Mouse (Mus musculus) forebrain, embryonic 13.5 days (tissue): ENCODE data around the gene Olfr298. TPM values are rescaled to one million over a fixed set of nuclear protein-coding genes. Genes with fewer than 3 reads are reported as not detected.

Experiments used
- ATAC-seq: fragments of 200-750 bp; cut with Nextera tagmentation; 2 replicates; pipeline ENCODE4 v1.8.0; 2017
- H3K27ac ChIP-seq: fragments of 300-500 bp; sonication (generic); 2 replicates; pipeline ENCODE4 v1.5.1; 2015; ENCODE audit warnings: inconsistent platforms, mild to moderate bottlenecking, moderate library complexity
- H3K27me3 ChIP-seq: fragments of 300-500 bp; sonication (generic); 2 replicates; pipeline ENCODE4 v1.6.1; 2015; ENCODE audit warnings: mild to moderate bottlenecking, inconsistent platforms
- H3K36me3 ChIP-seq: fragments of 300-500 bp; sonication (generic); 2 replicates; pipeline ENCODE4 v1.6.1; 2015; ENCODE audit warnings: mild to moderate bottlenecking, inconsistent platforms; ENCODE audit not compliant: poor library complexity, severe bottlenecking
- H3K4me1 ChIP-seq: fragments of 300-500 bp; sonication (generic); 2 replicates; pipeline ENCODE4 v1.6.1; 2015; ENCODE audit warnings: inconsistent platforms
- H3K4me2 ChIP-seq: fragments of 300-500 bp; sonication (generic); 2 replicates; pipeline ENCODE4 v1.6.1; 2015; ENCODE audit warnings: inconsistent platforms, mild to moderate bottlenecking, moderate library complexity
- H3K4me3 ChIP-seq: fragments of 300-500 bp; sonication (generic); 2 replicates; pipeline ENCODE4 v1.5.1; 2015; ENCODE audit warnings: mild to moderate bottlenecking, inconsistent platforms
- H3K9ac ChIP-seq: fragments of 300-500 bp; sonication (generic); 2 replicates; pipeline ENCODE4 v1.6.1; 2015; ENCODE audit warnings: mild to moderate bottlenecking, inconsistent platforms
- H3K9me3 ChIP-seq: fragments of 300-500 bp; sonication (generic); replicated peaks from 2 replicates; pipeline ENCODE4 v1.6.1; 2016; ENCODE audit warnings: inconsistent platforms
- WGBS: fragments of 180-500 bp; shearing (Covaris S2); methylation state at CpG from one replicate; pipeline ENCODE4 v1.1.7; 2015; 5-methylcytosine and 5-hydroxymethylcytosine counted together
- polyA plus RNA-seq: library from polyadenylated mRNA; unstranded; fragments of >200 nt; fragmentation: Nextera tagmentation; extraction: Ambion mirVana; gene quantifications from 2 replicates; pipeline ENCODE4 v1.2.1, GENCODE M21; 2015

Gene Olfr298
- not detected in 2 replicates for polyA plus RNA-seq

- Histone ChIP-seq H3K4me2 (no peak within 1 kb of the TSS), H3K4me1 (no peaks in the 10 kb centered on the region), H3K36me3 (no peaks in the 10 kb centered on the region), H3K27me3 (no peaks in the 10 kb centered on the region), H3K9me3 (no peaks in the 10 kb centered on the region), H3K9ac (no peak within 1 kb of the TSS), H3K27ac (no peak within 1 kb of the TSS), H3K4me3 (no peak within 1 kb of the TSS)
- 79% methylated on average over 1 of the region's 1 CpGs for WGBS
- ATAC-seq: no peak
Observed at GRCm38 (mm10) chr7:86492384-86492783, at the start of gene Olfr298. Gene Olfr298, minus strand, starts transcription at chr7:86492484.

GRCm38 (mm10) chr7:86519668-86520067, 27.4 kb upstream of the Olfr298 start, which contains the start of gene Olfr297:
Gene Olfr297, plus strand, starts transcription at chr7:86519968.
- no peaks in the 10 kb centered on the region for H3K36me3 ChIP-seq
- no peak within 1 kb of the TSS for H3K9ac ChIP-seq
- H3K4me1 ChIP-seq: no peaks in the 10 kb centered on the region
- no peak within 1 kb of the TSS for H3K27ac ChIP-seq
- no peak within 1 kb of the TSS for H3K4me3 ChIP-seq
- no peaks in the 10 kb centered on the region for H3K27me3 ChIP-seq
- H3K4me2 ChIP-seq: no peak within 1 kb of the TSS
- no peak for ATAC-seq
- H3K9me3 ChIP-seq: no peaks in the 10 kb centered on the region

GRCm38 (mm10) chr7:86459621-86460020, 32.7 kb downstream of the Olfr298 start, which contains the start of gene Olfr299:
Gene Olfr299, plus strand, starts transcription at chr7:86459921.
- no peak within 1 kb of the TSS for H3K4me2 ChIP-seq
- WGBS: 79% methylated on average over 1 of the region's 1 CpGs
- no peaks in the 10 kb centered on the region for H3K36me3 ChIP-seq
- no peak for ATAC-seq
- no peak within 1 kb of the TSS for H3K4me3 ChIP-seq
- no peaks in the 10 kb centered on the region for H3K4me1 ChIP-seq
- H3K9ac ChIP-seq: no peak within 1 kb of the TSS
- H3K9me3 ChIP-seq: no peaks in the 10 kb centered on the region
- H3K27ac ChIP-seq: no peak within 1 kb of the TSS
- no peaks in the 10 kb centered on the region for H3K27me3 ChIP-seq

Other genes with a start within 250 kb of the Olfr298 start
- gene Vmn2r76, start 246.2 kb downstream of the Olfr298 start, polyA plus RNA-seq: not detected in 2 replicates
- gene Olfr310, start 215.3 kb downstream of the Olfr298 start, polyA plus RNA-seq: not detected in 2 replicates
- not detected in 2 replicates for gene Olfr309, start 178.8 kb downstream of the Olfr298 start, polyA plus RNA-seq
- gene Olfr308, start 166.9 kb downstream of the Olfr298 start, polyA plus RNA-seq: not detected in 2 replicates
- gene Olfr307, start 154.9 kb downstream of the Olfr298 start, polyA plus RNA-seq: not detected in 2 replicates
- not detected in 2 replicates for gene Olfr305, start 125.6 kb downstream of the Olfr298 start, polyA plus RNA-seq
- not detected in 2 replicates for gene Olfr304, start 105.8 kb downstream of the Olfr298 start, polyA plus RNA-seq
- gene Olfr303, start 94.7 kb downstream of the Olfr298 start, polyA plus RNA-seq: not detected in 2 replicates
- gene Olfr301, start 88.6 kb downstream of the Olfr298 start, polyA plus RNA-seq: not detected in 2 replicates
- gene Olfr299, start 32.6 kb downstream of the Olfr298 start, polyA plus RNA-seq: not detected in 2 replicates
- not detected in 2 replicates for gene Olfr297, start 27.5 kb upstream of the Olfr298 start, polyA plus RNA-seq
- not detected in 2 replicates for gene Olfr295, start 91.4 kb upstream of the Olfr298 start, polyA plus RNA-seq
- gene Olfr294, start 124.2 kb upstream of the Olfr298 start, polyA plus RNA-seq: not detected in 2 replicates
- not detected in 2 replicates for gene Olfr293, start 156.6 kb upstream of the Olfr298 start, polyA plus RNA-seq
- not detected in 2 replicates for gene Olfr292, start 195.8 kb upstream of the Olfr298 start, polyA plus RNA-seq